In genomic region chr10:53629918-53630250, GRCm38 (mm10) we compare ENCODE assay signal across 8 mouse cellular contexts. TPM values are rescaled to one million over a fixed set of nuclear protein-coding genes. Genes with fewer than 3 reads are reported as not detected.
A peak's percentile ranks its signal among the peaks of the same experiment; 100 is the strongest.
DNase-seq lines count a peak whose midpoint lies in the region; ATAC-seq and TF ChIP-seq lines count a peak whose summit lies in the region.

No protein-coding gene starts in this region.

- peaks cover 7% of the 10 kb centered on the region; the same call in 1 of the 2 replicates for H3K36me3 ChIP-seq in embryonic facial prominence, embryonic 13.5 days
- no peaks in the 10 kb centered on the region for H3K36me3 ChIP-seq in heart, adult 2 months (ENCODE audit: control insufficient read depth, insufficient read depth, low read length)
- peaks cover 3% of the 10 kb centered on the region; the same call in 1 of the 2 replicates for H3K36me3 ChIP-seq in limb, embryonic 13.5 days
- no peaks in the 10 kb centered on the region for H3K36me3 ChIP-seq in midbrain, embryonic 16.5 days (ENCODE audit: control insufficient read depth, insufficient read depth, low read length)

- peak; percentile 97 for DNase-seq in 3134 (ENCODE audit: extremely low read depth, insufficient read length, low spot score)
- peak; percentile 97 to 98 for DNase-seq in adrenal gland, postnatal 36 days
- DNase-seq in heart, adult 2 months = peak; percentile 93 to 96
- DNase-seq in kidney, adult 8-10 months = peak; percentile 97 to 98
- DNase-seq in spleen, postnatal 10 days (ENCODE audit: low spot score in 2 of 2) = peak; percentile 83 to 97

- H3K9me3 ChIP-seq in embryonic facial prominence, embryonic 13.5 days = no peaks in the 10 kb centered on the region
- no peaks in the 10 kb centered on the region for H3K9me3 ChIP-seq in limb, embryonic 13.5 days
- H3K9me3 ChIP-seq in midbrain, embryonic 16.5 days (replicated peaks; ENCODE audit: control insufficient read depth, low read length, poor library complexity, severe bottlenecking) = no peaks in the 10 kb centered on the region

- H3K9ac ChIP-seq in embryonic facial prominence, embryonic 13.5 days = peak overlapping the region; percentile 83
- H3K9ac ChIP-seq in heart, adult 2 months (ENCODE audit: low read depth, low read length) = peak overlapping the region; percentile 75
- H3K9ac ChIP-seq in limb, embryonic 13.5 days = peak overlapping the region; percentile 79
- peak overlapping the region; percentile 78 for H3K9ac ChIP-seq in midbrain, embryonic 16.5 days (ENCODE audit: low read depth, low read length)

- peak overlapping the region; percentile 61 for H3K4me2 ChIP-seq in embryonic facial prominence, embryonic 13.5 days
- H3K4me2 ChIP-seq in limb, embryonic 13.5 days (replicated peaks) = peak overlapping the region; percentile 59
- peak overlapping the region; percentile 49 for H3K4me2 ChIP-seq in midbrain, embryonic 16.5 days (ENCODE audit: low read length)

- WGBS in embryonic facial prominence, embryonic 13.5 days = 1% methylated on average over 35 of the region's 35 CpGs
- WGBS in heart, adult 2 months = under 1% methylated on average over 35 of the region's 35 CpGs
- WGBS in limb, embryonic 13.5 days = 1% methylated on average over 35 of the region's 35 CpGs
- WGBS in midbrain, embryonic 16.5 days = 0% methylated on average over 35 of the region's 35 CpGs

- peak; percentile 94 for ATAC-seq in embryonic facial prominence, embryonic 13.5 days (ENCODE audit: insufficient number of reproducible peaks, insufficient read depth, low FRiP score, low TSS enrichment, low read depth)
- ATAC-seq in limb, embryonic 13.5 days (ENCODE audit: low FRiP score, low read depth) = peak; percentile 94
- peak; percentile 98 for ATAC-seq in midbrain, embryonic 16.5 days

- peaks cover 11% of the 10 kb centered on the region for H3K4me1 ChIP-seq in embryonic facial prominence, embryonic 13.5 days
- no peaks in the 10 kb centered on the region for H3K4me1 ChIP-seq in heart, adult 2 months (ENCODE audit: control insufficient read depth, insufficient read depth, low read length)
- peaks cover 12% of the 10 kb centered on the region for H3K4me1 ChIP-seq in limb, embryonic 13.5 days
- no peaks in the 10 kb centered on the region for H3K4me1 ChIP-seq in midbrain, embryonic 16.5 days (ENCODE audit: control insufficient read depth, insufficient read depth, low read length)

- no peaks in the 10 kb centered on the region for H3K79me2 ChIP-seq in heart, adult 2 months (replicated peaks; ENCODE audit: control insufficient read depth, insufficient read depth, low read length)

- no peak for TF ChIP-seq CTCF in heart, adult 2 months (IDR thresholded peaks at IDR 0.05)

- peak overlapping the region; percentile 95 for H3K27ac ChIP-seq in embryonic facial prominence, embryonic 13.5 days
- peak overlapping the region; percentile 94 for H3K27ac ChIP-seq in heart, adult 2 months
- H3K27ac ChIP-seq in limb, embryonic 13.5 days = peak overlapping the region; percentile 94
- H3K27ac ChIP-seq in midbrain, embryonic 16.5 days (ENCODE audit: low read length) = peak overlapping the region; percentile 85

- no peaks in the 10 kb centered on the region for H3K27me3 ChIP-seq in embryonic facial prominence, embryonic 13.5 days
- no peaks in the 10 kb centered on the region for H3K27me3 ChIP-seq in heart, adult 2 months (ENCODE audit: control insufficient read depth, insufficient read depth, low read length)
- H3K27me3 ChIP-seq in limb, embryonic 13.5 days = no peaks in the 10 kb centered on the region
- H3K27me3 ChIP-seq in midbrain, embryonic 16.5 days (ENCODE audit: control insufficient read depth, insufficient read depth, low read depth, low read length) = no peaks in the 10 kb centered on the region

- peak overlapping the region; percentile 75 for H3K4me3 ChIP-seq in embryonic facial prominence, embryonic 13.5 days
- peak overlapping the region; percentile 94 for H3K4me3 ChIP-seq in heart, adult 2 months
- H3K4me3 ChIP-seq in limb, embryonic 13.5 days = peak overlapping the region; percentile 70
- peak overlapping the region; percentile 82 for H3K4me3 ChIP-seq in midbrain, embryonic 16.5 days (ENCODE audit: low read depth, low read length)

- peak; percentile 59 for TF ChIP-seq POLR2A in heart, adult 2 months (IDR thresholded peaks at IDR 0.05; ENCODE audit: insufficient read depth, low read depth, low read length)

- intact Hi-C loops in heart, adult 2 months (cut with DNase I) = loop anchor here (1.0 to 10.0 kb wide), 2 partner anchors 34 to 445 kb away; partner anchors contain the start of genes Asf1a and Man1a

- TF ChIP-seq EP300 in heart, adult 2 months (IDR thresholded peaks at IDR 0.05; ENCODE audit: insufficient read depth, low read depth, low read length) = 0 out of 2 replicates have a peak, but pooled peaks have one; percentile 54

RNA-seq across cellular contexts. Expression of gene Mcm9, which starts 0.4 kb away (rescaled TPM):
- 10 to 100 TPM in 1 of 2 experiments, 1 to 10 TPM in 1; 7.0 to 12.5 TPM for total RNA-seq in adrenal gland, postnatal 36 days (2021)
- polyA plus RNA-seq in embryonic facial prominence, embryonic 13.5 days (2015; fragmentation: Nextera tagmentation; extraction: Ambion mirVana) = 13.3 and 14.8 TPM in 2 replicates
- 1 to 10 TPM; 2.3 to 4.0 TPM for total RNA-seq in heart, adult 2 months (2021)
- 1.3 and 2.6 TPM in 2 replicates for polyA plus RNA-seq in heart, adult 2 months (2012; rRNA removed)
- polyA plus RNA-seq in limb, embryonic 13.5 days (2015; fragmentation: Nextera tagmentation; extraction: Ambion mirVana) = 12.6 and 13.1 TPM in 2 replicates
- polyA plus RNA-seq in midbrain, embryonic 16.5 days (2015; fragmentation: Nextera tagmentation; extraction: Ambion mirVana) = 5.4 and 5.6 TPM in 2 replicates

RNA-seq across cellular contexts. Expression of gene Asf1a, which starts 33.3 kb away (rescaled TPM):
- total RNA-seq in adrenal gland, postnatal 36 days (2021) = 10 to 100 TPM; 30.4 to 30.7 TPM
- polyA plus RNA-seq in embryonic facial prominence, embryonic 13.5 days (2015; fragmentation: Nextera tagmentation; extraction: Ambion mirVana) = 121 and 126 TPM in 2 replicates
- 10 to 100 TPM; 26.7 to 27.0 TPM for total RNA-seq in heart, adult 2 months (2021)
- 6.7 and 16.1 TPM in 2 replicates for polyA plus RNA-seq in heart, adult 2 months (2012; rRNA removed)
- 127 and 135 TPM in 2 replicates for polyA plus RNA-seq in limb, embryonic 13.5 days (2015; fragmentation: Nextera tagmentation; extraction: Ambion mirVana)
- polyA plus RNA-seq in midbrain, embryonic 16.5 days (2015; fragmentation: Nextera tagmentation; extraction: Ambion mirVana) = 51.2 and 59.4 TPM in 2 replicates

Comparison
In these comparisons a context has a peak if more than half of its experiments do, and no peak if none do; other contexts are left out.
1. Peak in every context shown above with its lines: DNase-seq, ATAC-seq, H3K4me3 ChIP-seq and H3K27ac ChIP-seq.